20 mouse cellular contexts compared by ENCODE assay signal in genomic region chr17:80311761-80312160, GRCm38 (mm10). TPM values are rescaled to one million over a fixed set of nuclear protein-coding genes. Genes with fewer than 3 reads are reported as not detected.
DNase-seq lines count a peak whose midpoint lies in the region; ATAC-seq lines count a peak whose summit lies in the region.
"Had no signal": no experiment of that assay in that cellular context is flagged by ENCODE, and none has a peak within 500 bp of the region (broad histone marks: within the 10 kb centered on the region; RNA-seq: fewer than 3 reads in every experiment).

No protein-coding gene starts in this region.

- H3K4me2 ChIP-seq in forebrain, embryonic 14.5 days (ENCODE audit: low read length): no peak overlapping the region
- no peak overlapping the region for H3K4me2 ChIP-seq in forebrain, embryonic 13.5 days
- H3K4me2 ChIP-seq in hindbrain, embryonic 16.5 days (ENCODE audit: low read length): no peak overlapping the region; the same call in 1 of the 2 replicates
- 0 out of 2 replicates have a peak overlapping the region, but pooled peaks have one; percentile 7 for H3K4me2 ChIP-seq in embryonic facial prominence, embryonic 14.5 days (ENCODE audit: low read depth, low read length)
- H3K4me2 ChIP-seq: hindbrain, embryonic 14.5 days had no signal

- ATAC-seq in forebrain, embryonic 14.5 days: no peak
- ATAC-seq in forebrain, embryonic 13.5 days: no peak
- peak; percentile 42; the same call in 1 of the 2 replicates for ATAC-seq in hindbrain, embryonic 16.5 days
- 0 out of 2 replicates have a peak, but pooled peaks have one; percentile 50 for ATAC-seq in embryonic facial prominence, embryonic 14.5 days (ENCODE audit: low read depth)
- ATAC-seq: liver, postnatal 0 days had no signal

- 20% methylated on average over 9 of the region's 9 CpGs for WGBS in forebrain, embryonic 14.5 days
- 34% methylated on average over 9 of the region's 9 CpGs for WGBS in forebrain, embryonic 13.5 days
- 52% methylated on average over 9 of the region's 9 CpGs for WGBS in hindbrain, embryonic 16.5 days
- 85% methylated on average over 9 of the region's 9 CpGs for WGBS in hindbrain, embryonic 10.5 days
- WGBS in embryonic facial prominence, embryonic 14.5 days: 41% methylated on average over 9 of the region's 9 CpGs

- H3K4me3 ChIP-seq in forebrain, embryonic 14.5 days (ENCODE audit: low read depth, low read length): no peak overlapping the region
- H3K4me3 ChIP-seq in forebrain, embryonic 13.5 days: no peak overlapping the region
- no peak overlapping the region for H3K4me3 ChIP-seq in hindbrain, embryonic 16.5 days (ENCODE audit: low read length)
- no peak overlapping the region for H3K4me3 ChIP-seq in hindbrain, embryonic 10.5 days
- no peak overlapping the region for H3K4me3 ChIP-seq in embryonic facial prominence, embryonic 14.5 days (ENCODE audit: low read depth, low read length)
- H3K4me3 ChIP-seq: megakaryocyte, embryonic 14.5 days had no signal

- no peaks in the 10 kb centered on the region for H3K4me1 ChIP-seq in forebrain, embryonic 14.5 days (ENCODE audit: control insufficient read depth, insufficient read depth, low read length)
- peaks cover 12% of the 10 kb centered on the region for H3K4me1 ChIP-seq in forebrain, embryonic 13.5 days
- no peaks in the 10 kb centered on the region; the same call in 1 of the 2 replicates for H3K4me1 ChIP-seq in hindbrain, embryonic 16.5 days (ENCODE audit: control insufficient read depth, insufficient read depth, low read depth, low read length)
- H3K4me1 ChIP-seq in hindbrain, embryonic 10.5 days (replicated peaks): no peaks in the 10 kb centered on the region
- peaks cover 7% of the 10 kb centered on the region for H3K4me1 ChIP-seq in embryonic facial prominence, embryonic 14.5 days (ENCODE audit: control insufficient read depth, insufficient read depth, low read length)

- H3K27ac ChIP-seq in forebrain, embryonic 14.5 days (ENCODE audit: low read depth, low read length): no peak overlapping the region
- H3K27ac ChIP-seq in forebrain, embryonic 13.5 days: no peak overlapping the region
- H3K27ac ChIP-seq in hindbrain, embryonic 16.5 days (ENCODE audit: low read depth, low read length): no peak overlapping the region
- no peak overlapping the region for H3K27ac ChIP-seq in hindbrain, embryonic 10.5 days
- H3K27ac ChIP-seq in embryonic facial prominence, embryonic 14.5 days (replicated peaks; ENCODE audit: low read depth, low read length): 0 out of 2 replicates have a peak overlapping the region, but pooled peaks have one; percentile 28
- H3K27ac ChIP-seq: hindbrain, embryonic 14.5 days had no signal

- H3K9me3 ChIP-seq in forebrain, embryonic 14.5 days (replicated peaks; ENCODE audit: control insufficient read depth, low read length): no peaks in the 10 kb centered on the region
- H3K9me3 ChIP-seq in forebrain, embryonic 13.5 days (replicated peaks): no peaks in the 10 kb centered on the region
- H3K9me3 ChIP-seq in hindbrain, embryonic 16.5 days (ENCODE audit: control insufficient read depth, low read length): no peaks in the 10 kb centered on the region
- no peaks in the 10 kb centered on the region for H3K9me3 ChIP-seq in hindbrain, embryonic 10.5 days
- H3K9me3 ChIP-seq in embryonic facial prominence, embryonic 14.5 days (ENCODE audit: control insufficient read depth, low read length): no peaks in the 10 kb centered on the region
- H3K9me3 ChIP-seq: megakaryocyte, embryonic 14.5 days had no signal

- H3K9ac ChIP-seq in forebrain, embryonic 14.5 days (ENCODE audit: low read length): no peak overlapping the region
- no peak overlapping the region for H3K9ac ChIP-seq in forebrain, embryonic 13.5 days
- no peak overlapping the region for H3K9ac ChIP-seq in hindbrain, embryonic 16.5 days (ENCODE audit: low read depth, low read length)
- no peak overlapping the region for H3K9ac ChIP-seq in embryonic facial prominence, embryonic 14.5 days (ENCODE audit: low read depth, low read length)
- H3K9ac ChIP-seq: hindbrain, embryonic 14.5 days; liver, postnatal 0 days had no signal

- no peaks in the 10 kb centered on the region for H3K36me3 ChIP-seq in forebrain, embryonic 14.5 days (ENCODE audit: control insufficient read depth, insufficient read depth, low read length)
- H3K36me3 ChIP-seq in forebrain, embryonic 13.5 days (ENCODE audit: poor library complexity, severe bottlenecking): no peaks in the 10 kb centered on the region
- no peaks in the 10 kb centered on the region for H3K36me3 ChIP-seq in hindbrain, embryonic 16.5 days (ENCODE audit: control insufficient read depth, insufficient read depth, low read length)
- H3K36me3 ChIP-seq in hindbrain, embryonic 10.5 days: no peaks in the 10 kb centered on the region
- H3K36me3 ChIP-seq in embryonic facial prominence, embryonic 14.5 days (ENCODE audit: control insufficient read depth, insufficient read depth, low read length): no peaks in the 10 kb centered on the region

- no peaks in the 10 kb centered on the region for H3K27me3 ChIP-seq in forebrain, embryonic 14.5 days (replicated peaks; ENCODE audit: control insufficient read depth, insufficient read depth, low read length)
- no peaks in the 10 kb centered on the region for H3K27me3 ChIP-seq in forebrain, embryonic 13.5 days
- no peaks in the 10 kb centered on the region for H3K27me3 ChIP-seq in hindbrain, embryonic 16.5 days (replicated peaks; ENCODE audit: control insufficient read depth, insufficient read depth, low read length)
- no peaks in the 10 kb centered on the region for H3K27me3 ChIP-seq in hindbrain, embryonic 10.5 days (ENCODE audit: insufficient read depth, poor library complexity, severe bottlenecking)
- no peaks in the 10 kb centered on the region for H3K27me3 ChIP-seq in embryonic facial prominence, embryonic 14.5 days (replicated peaks; ENCODE audit: control insufficient read depth, insufficient read depth, low read length)

- peak; percentile 60 for DNase-seq in forebrain, embryonic 14.5 days (ENCODE audit: low spot score)
- DNase-seq in hindbrain, embryonic 10.5 days (ENCODE audit: low spot score): no peak
- DNase-seq in MN1 (ENCODE audit: low spot score): peak; percentile 15
- DNase-seq in embryonic facial prominence, embryonic 14.5 days (ENCODE audit: low spot score): peak; percentile 82
- DNase-seq in layer of hippocampus, adult 9-10 months (ENCODE audit: low spot score): no peak
- no peak for DNase-seq in kidney, adult 18-20 months
- DNase-seq: B cell, adult 2 months; cerebellum, adult 11 months; cerebellum, postnatal 14 days; gastrocnemius, postnatal 36 days; kidney, adult 8-10 months; kidney, postnatal 36 days; liver; liver, postnatal 0 days; lung, postnatal 14 days; retina, postnatal 1 day had no signal

RNA-seq across cellular contexts. Expression of gene Arhgef33, which starts 4.6 kb away (rescaled TPM):
- polyA plus RNA-seq in forebrain, embryonic 14.5 days (2014; fragmentation: Nextera tagmentation; extraction: Ambion mirVana): 0.66 and 0.88 TPM in 2 replicates
- 0.65 and 0.96 TPM in 2 replicates for polyA plus RNA-seq in forebrain, embryonic 13.5 days (2015; fragmentation: Nextera tagmentation; extraction: Ambion mirVana)
- polyA plus RNA-seq in hindbrain, embryonic 16.5 days (2015; fragmentation: Nextera tagmentation; extraction: Ambion mirVana): 2.6 and 2.7 TPM in 2 replicates
- 0.43 and 1.7 TPM in 2 replicates for polyA plus RNA-seq in hindbrain, embryonic 10.5 days (2016; fragmentation: Nextera tagmentation; extraction: Ambion mirVana)
- polyA plus RNA-seq in embryonic facial prominence, embryonic 14.5 days (2014; fragmentation: Nextera tagmentation; extraction: Ambion mirVana): 0.88 and 1.7 TPM in 2 replicates

RNA-seq across cellular contexts. Expression of gene Dhx57, which starts 21.5 kb away (rescaled TPM):
- 36.1 and 42.0 TPM in 2 replicates for polyA plus RNA-seq in forebrain, embryonic 14.5 days (2014; fragmentation: Nextera tagmentation; extraction: Ambion mirVana)
- 28.6 and 32.0 TPM in 2 replicates for polyA plus RNA-seq in forebrain, embryonic 13.5 days (2015; fragmentation: Nextera tagmentation; extraction: Ambion mirVana)
- polyA plus RNA-seq in hindbrain, embryonic 16.5 days (2015; fragmentation: Nextera tagmentation; extraction: Ambion mirVana): 47.4 and 54.1 TPM in 2 replicates
- 17.0 and 20.3 TPM in 2 replicates for polyA plus RNA-seq in hindbrain, embryonic 10.5 days (2016; fragmentation: Nextera tagmentation; extraction: Ambion mirVana)
- 19.5 and 20.7 TPM in 2 replicates for polyA plus RNA-seq in embryonic facial prominence, embryonic 14.5 days (2014; fragmentation: Nextera tagmentation; extraction: Ambion mirVana)

RNA-seq across cellular contexts. Expression of gene Morn2, which starts 21.8 kb away (rescaled TPM):
- polyA plus RNA-seq in forebrain, embryonic 14.5 days (2014; fragmentation: Nextera tagmentation; extraction: Ambion mirVana): 42.7 and 52.7 TPM in 2 replicates
- polyA plus RNA-seq in forebrain, embryonic 13.5 days (2015; fragmentation: Nextera tagmentation; extraction: Ambion mirVana): 49.0 and 51.0 TPM in 2 replicates
- polyA plus RNA-seq in hindbrain, embryonic 16.5 days (2015; fragmentation: Nextera tagmentation; extraction: Ambion mirVana): 56.7 and 65.2 TPM in 2 replicates
- 28.0 and 34.5 TPM in 2 replicates for polyA plus RNA-seq in hindbrain, embryonic 10.5 days (2016; fragmentation: Nextera tagmentation; extraction: Ambion mirVana)
- polyA plus RNA-seq in embryonic facial prominence, embryonic 14.5 days (2014; fragmentation: Nextera tagmentation; extraction: Ambion mirVana): 26.7 and 27.9 TPM in 2 replicates

Comparison
In these comparisons a context has a peak if more than half of its experiments do, and no peak if none do; other contexts are left out.
1. ATAC-seq: peak in hindbrain, embryonic 16.5 days (single experiment) and embryonic facial prominence, embryonic 14.5 days (single experiment); none in forebrain, embryonic 14.5 days (single experiment) and forebrain, embryonic 13.5 days (single experiment).
2. DNase-seq: peak in forebrain, embryonic 14.5 days (single experiment), MN1 (single experiment) and embryonic facial prominence, embryonic 14.5 days (single experiment); none in hindbrain, embryonic 10.5 days (single experiment), layer of hippocampus, adult 9-10 months (single experiment) and kidney, adult 18-20 months (single experiment).